Mouse (Mus musculus) cerebellum, adult 18-20 months (tissue): ENCODE results near the gene Igsf23.
"Not testable (repeated sequence)": the region's sequence is repeated elsewhere in the genome, so short reads cannot be mapped to it uniquely, and the experiment has no call there.

ENCODE experiments used
- DNase-seq, 2 experiments: peaks; one replicate each; pipeline ENCODE4 v3.0.0; 2021

Gene Igsf23

GRCm38 (mm10) chr7:19950589-19950988 lies at the start of gene Igsf23:
Igsf23 (minus strand) TSS chr7:19950756.
- no peak for DNase-seq

GRCm38 (mm10) chr7:19996721-19997120 lies 46.2 kb upstream of the Igsf23 start:
- not testable (repeated sequence) for DNase-seq

GRCm38 (mm10) chr7:19991165-19991564 lies 40.6 kb upstream of the Igsf23 start, which contains the start of gene Nlrp9b:
Nlrp9b (plus strand) TSS chr7:19991465.
- DNase-seq = not testable (repeated sequence)

- DNase-seq = no peak
Observed at GRCm38 (mm10) chr7:19971516-19971915, 21.0 kb upstream of the Igsf23 start.

- no peak for DNase-seq
Observed at GRCm38 (mm10) chr7:19970196-19970595, 19.6 kb upstream of the Igsf23 start.

- DNase-seq = no peak
Observed at GRCm38 (mm10) chr7:19969541-19970090, 19.1 kb upstream of the Igsf23 start.

GRCm38 (mm10) chr7:19969106-19969505 lies 18.6 kb upstream of the Igsf23 start:
- no peak for DNase-seq

- no peak for DNase-seq
Observed at GRCm38 (mm10) chr7:19964985-19965579, 14.5 kb upstream of the Igsf23 start, which contains the start of gene Ceacam20. Ceacam20 (plus strand) TSS chr7:19965412.

- no peak for DNase-seq
Observed at GRCm38 (mm10) chr7:19962423-19962822, 11.9 kb upstream of the Igsf23 start.

- peak; percentile 76 to 83 for DNase-seq
Observed at GRCm38 (mm10) chr7:19956341-19956781, 5.8 kb upstream of the Igsf23 start.

GRCm38 (mm10) chr7:19955861-19956260 lies 5.3 kb upstream of the Igsf23 start:
- no peak for DNase-seq

GRCm38 (mm10) chr7:19953054-19953453 lies 2.5 kb upstream of the Igsf23 start:
- DNase-seq = no peak

GRCm38 (mm10) chr7:19952320-19952986 lies 1.9 kb upstream of the Igsf23 start:
- DNase-seq = no peak

GRCm38 (mm10) chr7:19949996-19950395 lies 560 bp downstream of the Igsf23 start:
- no peak for DNase-seq

GRCm38 (mm10) chr7:19948956-19949355 lies 1.6 kb downstream of the Igsf23 start:
- DNase-seq = no peak

GRCm38 (mm10) chr7:19945821-19946515 lies 4.6 kb downstream of the Igsf23 start:
- no peak for DNase-seq

- DNase-seq = no peak
Observed at GRCm38 (mm10) chr7:19945201-19945600, 5.4 kb downstream of the Igsf23 start.

GRCm38 (mm10) chr7:19944709-19945108 lies 5.8 kb downstream of the Igsf23 start:
- DNase-seq = no peak

GRCm38 (mm10) chr7:19940256-19940655 lies 10.3 kb downstream of the Igsf23 start:
- DNase-seq = no peak

GRCm38 (mm10) chr7:19939555-19940235 lies 10.9 kb downstream of the Igsf23 start:
- peak in 1 of 2 experiments; percentile 17 for DNase-seq

- DNase-seq = no peak
Observed at GRCm38 (mm10) chr7:19937229-19937821, 13.2 kb downstream of the Igsf23 start.

- no peak for DNase-seq
Observed at GRCm38 (mm10) chr7:19935961-19936360, 14.6 kb downstream of the Igsf23 start.
